Mouse (Mus musculus) spleen, adult 18-20 months (tissue): Measurements from ENCODE around the gene Mllt10.

Experiments used
- DNase-seq, 2 experiments: peaks; one replicate each; pipeline ENCODE4 v3.0.0; 2022; ENCODE audit warnings: mixed read lengths in 2 of 2

The Mllt10 gene

GRCm38 (mm10) chr2:18034371-18035250 is 20.4 kb upstream of the Mllt10 start:
- no peak for DNase-seq

- DNase-seq, result no peak
Measured at GRCm38 (mm10) chr2:18037491-18037890, 17.5 kb upstream of the Mllt10 start, which contains the start of gene A930004D18Rik. Gene A930004D18Rik, minus strand, starts transcription at chr2:18037737.

- no peak for DNase-seq
Measured at GRCm38 (mm10) chr2:18038141-18038752, 16.8 kb upstream of the Mllt10 start.

GRCm38 (mm10) chr2:18038895-18039371 is 16.1 kb upstream of the Mllt10 start:
- DNase-seq, result no peak

- no peak for DNase-seq
Measured at GRCm38 (mm10) chr2:18039566-18040290, 15.3 kb upstream of the Mllt10 start.

GRCm38 (mm10) chr2:18040347-18041160 is 14.5 kb upstream of the Mllt10 start:
- DNase-seq, result no peak

- DNase-seq, result no peak
Measured at GRCm38 (mm10) chr2:18041199-18041885, 13.7 kb upstream of the Mllt10 start.

- DNase-seq, result no peak
Measured at GRCm38 (mm10) chr2:18045143-18045780, 9.8 kb upstream of the Mllt10 start.

GRCm38 (mm10) chr2:18045781-18046181 is 9.3 kb upstream of the Mllt10 start:
- DNase-seq, result no peak

GRCm38 (mm10) chr2:18046186-18046585 is 8.9 kb upstream of the Mllt10 start:
- no peak for DNase-seq

- DNase-seq, result peak; percentile 42 to 61
Measured at GRCm38 (mm10) chr2:18046758-18047645, 8.0 kb upstream of the Mllt10 start.

GRCm38 (mm10) chr2:18047646-18048452 is 7.2 kb upstream of the Mllt10 start:
- DNase-seq, result peak; percentile 44 to 69

GRCm38 (mm10) chr2:18048453-18049075 is 6.5 kb upstream of the Mllt10 start, which contains the start of gene Skida1:
Gene Skida1, minus strand, starts transcription at chr2:18049051.
- no peak for DNase-seq

- no peak for DNase-seq
Measured at GRCm38 (mm10) chr2:18049279-18049821, 5.7 kb upstream of the Mllt10 start.

GRCm38 (mm10) chr2:18050018-18050417 is 5.0 kb upstream of the Mllt10 start:
- DNase-seq, result no peak

- no peak for DNase-seq
Measured at GRCm38 (mm10) chr2:18050541-18050985, 4.5 kb upstream of the Mllt10 start.

- DNase-seq, result no peak
Measured at GRCm38 (mm10) chr2:18051026-18051830, 3.8 kb upstream of the Mllt10 start.

- no peak for DNase-seq
Measured at GRCm38 (mm10) chr2:18051831-18052170, 3.2 kb upstream of the Mllt10 start.
